Mouse (Mus musculus) hindbrain, postnatal 0 days (tissue): ENCODE measurements around the gene Zfp574. TPM values are rescaled to one million over a fixed set of nuclear protein-coding genes. Genes with fewer than 3 reads are reported as not detected.
"Not testable (repeated sequence)": the region's sequence is repeated elsewhere in the genome, so short reads cannot be mapped to it uniquely, and the experiment has no call there.

Source experiments
- ATAC-seq: fragments of 200-750 bp; cut with Nextera tagmentation; 2 replicates; pipeline ENCODE4 v1.8.0; 2017; ENCODE audit warnings: mild to moderate bottlenecking, moderate TSS enrichment, moderate library complexity
- DNase-seq: peaks from one replicate; pipeline ENCODE4 v3.0.0-alpha.2; 2015; ENCODE audit warnings: low spot score
- H3K27ac ChIP-seq: fragments of 300-500 bp; sonication (generic); 2 replicates; pipeline ENCODE4 v1.5.1; 2014; ENCODE audit warnings: mild to moderate bottlenecking
- H3K27me3 ChIP-seq: fragments of 300-500 bp; sonication (generic); 2 replicates; pipeline ENCODE4 v1.6.1; 2014; ENCODE audit warnings: low read length, mixed read lengths; ENCODE audit not compliant: insufficient read depth
- H3K36me3 ChIP-seq: fragments of 300-500 bp; sonication (generic); 2 replicates; pipeline ENCODE4 v1.6.1; 2014; ENCODE audit warnings: low read length, mixed read lengths; ENCODE audit not compliant: insufficient read depth
- H3K4me1 ChIP-seq: fragments of 300-500 bp; sonication (generic); 2 replicates; pipeline ENCODE4 v1.6.1; 2014; ENCODE audit warnings: antibody characterized with exemption, low read length, mixed read lengths; ENCODE audit not compliant: insufficient read depth
- H3K4me2 ChIP-seq: fragments of 300-500 bp; sonication (generic); 2 replicates; pipeline ENCODE4 v1.6.1; 2014; ENCODE audit warnings: low read depth, mild to moderate bottlenecking, low read length, moderate library complexity, mixed read lengths
- H3K4me3 ChIP-seq: fragments of 300-500 bp; sonication (generic); 2 replicates; pipeline ENCODE4 v1.5.1; 2014; ENCODE audit warnings: low read length
- H3K9ac ChIP-seq: fragments of 300-500 bp; sonication (generic); replicated peaks from 2 replicates; pipeline ENCODE4 v1.6.1; 2014; ENCODE audit warnings: mild to moderate bottlenecking, low read length, moderate library complexity, mixed read lengths
- H3K9me3 ChIP-seq: fragments of 300-500 bp; sonication (generic); 2 replicates; pipeline ENCODE4 v1.6.1; 2016; ENCODE audit warnings: low read length, mixed read lengths
- CTCF ChIP-seq: IDR thresholded peaks from 2 replicates; pipeline ENCODE4 v1.5.1; 2016; ENCODE audit warnings: antibody characterized with exemption, control low read depth, low read depth
- WGBS: fragments of 180-500 bp; shearing (Covaris S2); extraction: QIAGEN DNeasy Blood & Tissue Kit; methylation state at CpG from one replicate; pipeline ENCODE4 v1.1.7; 2014; 5-methylcytosine and 5-hydroxymethylcytosine counted together
- polyA plus RNA-seq: library from polyadenylated mRNA; unstranded; fragments of >200 nt; fragmentation: Nextera tagmentation; extraction: Ambion mirVana; gene quantifications from 2 replicates; pipeline ENCODE4 v1.2.1, GENCODE M21; 2015
- total RNA-seq: library from RNA; depleted of rRNA; stranded (reverse); fragments of >200 nt; gene quantifications from 2 replicates; pipeline ENCODE4 v1.2.3, GENCODE M21; 2014

Zfp574 gene
- total and polyA plus RNA-seq, 2 experiments from 2014 or later = 26.3 to 40.4 TPM

- H3K4me2 ChIP-seq = no peak overlapping the region
- H3K27ac ChIP-seq = peak overlapping the region; percentile 49; the same call in 1 of the 2 replicates
- no peak overlapping the region for H3K4me3 ChIP-seq
- WGBS = 50% methylated on average over 7 of the region's 7 CpGs
- no peak for ATAC-seq
- peak; percentile 93 for TF ChIP-seq CTCF
- H3K4me1 ChIP-seq = no peaks in the 10 kb centered on the region
- peaks cover 28% of the 10 kb centered on the region for H3K36me3 ChIP-seq
- H3K9me3 ChIP-seq = no peaks in the 10 kb centered on the region
- DNase-seq = peak; percentile 87
- H3K9ac ChIP-seq = no peak overlapping the region
- H3K27me3 ChIP-seq = no peaks in the 10 kb centered on the region
Measured at GRCm38 (mm10) chr7:25035916-25036315, 36.5 kb upstream of the Zfp574 start.

GRCm38 (mm10) chr7:25041921-25042320 is 30.4 kb upstream of the Zfp574 start:
- no peaks in the 10 kb centered on the region for H3K9me3 ChIP-seq
- no peak overlapping the region for H3K4me3 ChIP-seq
- WGBS = 91% methylated on average over 12 of the region's 12 CpGs
- H3K36me3 ChIP-seq = peaks cover 63% of the 10 kb centered on the region
- no peaks in the 10 kb centered on the region for H3K4me1 ChIP-seq
- no peak overlapping the region for H3K4me2 ChIP-seq
- no peaks in the 10 kb centered on the region for H3K27me3 ChIP-seq
- no peak for TF ChIP-seq CTCF
- DNase-seq = no peak
- no peak overlapping the region for H3K9ac ChIP-seq
- H3K27ac ChIP-seq = no peak overlapping the region
- no peak for ATAC-seq

GRCm38 (mm10) chr7:25044599-25044998 is 27.8 kb upstream of the Zfp574 start:
- H3K36me3 ChIP-seq = peaks cover 74% of the 10 kb centered on the region
- not testable (repeated sequence) for H3K27ac ChIP-seq, DNase-seq, H3K9ac ChIP-seq, H3K4me1 ChIP-seq, H3K4me2 ChIP-seq, H3K9me3 ChIP-seq, H3K27me3 ChIP-seq, ATAC-seq, H3K4me3 ChIP-seq
- 93% methylated on average over 7 of the region's 7 CpGs for WGBS

- ATAC-seq (no peak), DNase-seq (no peak)
- Histone ChIP-seq H3K4me2 (no peak overlapping the region), H3K4me3 (no peak overlapping the region), H3K27me3 (no peaks in the 10 kb centered on the region), H3K4me1 (no peaks in the 10 kb centered on the region), H3K9me3 (no peaks in the 10 kb centered on the region), H3K9ac (no peak overlapping the region), H3K27ac (no peak overlapping the region), H3K36me3 (peaks cover 68% of the 10 kb centered on the region)
- 74% methylated on average over 8 of the region's 8 CpGs for WGBS
- TF ChIP-seq CTCF = no peak
Measured at GRCm38 (mm10) chr7:25047363-25047762, 25.0 kb upstream of the Zfp574 start.

GRCm38 (mm10) chr7:25049295-25049930 is 23.0 kb upstream of the Zfp574 start:
- no peak for DNase-seq
- Histone ChIP-seq H3K4me2 (no peak overlapping the region), H3K9ac (no peak overlapping the region), H3K27ac (no peak overlapping the region), H3K9me3 (no peaks in the 10 kb centered on the region), H3K27me3 (no peaks in the 10 kb centered on the region), H3K4me1 (no peaks in the 10 kb centered on the region), H3K4me3 (no peak overlapping the region), H3K36me3 (peaks cover 53% of the 10 kb centered on the region)
- no peak for ATAC-seq
- TF ChIP-seq CTCF = no peak
- WGBS = 75% methylated on average over 16 of the region's 16 CpGs

GRCm38 (mm10) chr7:25052587-25052986 is 19.8 kb upstream of the Zfp574 start:
- Histone ChIP-seq H3K27ac (no peak overlapping the region), H3K9ac (no peak overlapping the region), H3K36me3 (peaks cover 55% of the 10 kb centered on the region), H3K4me2 (no peak overlapping the region), H3K27me3 (no peaks in the 10 kb centered on the region), H3K9me3 (no peaks in the 10 kb centered on the region), H3K4me3 (no peak overlapping the region), H3K4me1 (no peaks in the 10 kb centered on the region)
- TF ChIP-seq CTCF = no peak
- 91% methylated on average over 3 of the region's 3 CpGs for WGBS
- ATAC-seq (no peak), DNase-seq (no peak)

- DNase-seq (peak; percentile 16), ATAC-seq (peak; percentile 30; the same call in 1 of the 2 replicates)
- no peak overlapping the region for H3K4me2 ChIP-seq
- peaks cover 60% of the 10 kb centered on the region for H3K36me3 ChIP-seq
- no peak overlapping the region for H3K9ac ChIP-seq
- H3K4me1 ChIP-seq = no peaks in the 10 kb centered on the region
- no peak overlapping the region for H3K27ac ChIP-seq
- no peaks in the 10 kb centered on the region for H3K27me3 ChIP-seq
- 63% methylated on average over 4 of the region's 4 CpGs for WGBS
- no peaks in the 10 kb centered on the region for H3K9me3 ChIP-seq
- no peak overlapping the region for H3K4me3 ChIP-seq
- no peak for TF ChIP-seq CTCF
Measured at GRCm38 (mm10) chr7:25056951-25057350, 15.4 kb upstream of the Zfp574 start.
